Mouse (Mus musculus) C2C12 (cell line): Measurements from ENCODE around the gene Nobox.

Experiments used
- CTCF ChIP-seq: IDR thresholded peaks from one replicate; pipeline ENCODE4 v1.5.1; 2011; ENCODE audit not compliant: control insufficient read depth, insufficient read depth, insufficient read length
- MAX ChIP-seq: IDR thresholded peaks from one replicate; pipeline ENCODE4 v1.6.1; 2011; ENCODE audit warnings: mild to moderate bottlenecking, control low read depth
- MYOG ChIP-seq: IDR thresholded peaks from one replicate; pipeline ENCODE4 v1.6.1; 2011; ENCODE audit not compliant: control insufficient read depth, insufficient read length; ENCODE audit errors: extremely low read depth
- USF1 ChIP-seq: IDR thresholded peaks from one replicate; pipeline ENCODE4 v1.6.1; 2011; ENCODE audit warnings: low read depth, mild to moderate bottlenecking, control low read depth, moderate library complexity

DNA sequence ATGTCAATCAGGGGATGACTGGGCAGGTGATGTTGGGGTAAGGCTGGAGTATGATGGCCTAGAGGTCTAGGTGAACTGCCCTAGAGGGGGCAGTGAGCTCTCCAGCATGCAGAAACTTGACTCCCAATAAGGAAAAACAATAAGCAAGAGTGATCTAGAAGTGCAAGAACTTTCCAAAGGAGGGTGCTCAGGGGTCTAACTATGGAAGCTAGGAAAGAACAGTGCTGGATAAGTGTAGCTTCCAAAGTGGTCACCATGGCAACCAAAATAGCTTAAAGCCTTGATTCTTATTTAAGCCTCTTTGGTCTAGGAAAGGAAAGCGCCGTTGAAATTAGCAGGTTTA, 11.9 kb downstream of the Nobox start:
- TF ChIP-seq CTCF, result no peak
- no peak for TF ChIP-seq USF1
- no peak for TF ChIP-seq MAX
- TF ChIP-seq MYOG, result no peak
